Mouse (Mus musculus): ENCODE data around the gene Hmgcs1.

The Hmgcs1 gene

GRCm38 (mm10) chr13:119704280-119704679, 14.1 kb downstream of the Hmgcs1 start:
- in situ Hi-C loops (cut with MboI, MseI), result no loop called here

- in situ Hi-C loops (cut with MboI, MseI), result loop anchor here (5.0 kb wide), 2 partner anchors 36 to 81 kb away; no protein-coding TSS in a partner anchor
These were observed 16.2 kb downstream of the Hmgcs1 start for GRCm38 (mm10) chr13:119706278-119706880.

- in situ Hi-C loops (cut with MboI, MseI), result loop anchor here (5.0 kb wide), 2 partner anchors 35 to 80 kb away; no protein-coding TSS in a partner anchor
These were observed 16.8 kb downstream of the Hmgcs1 start for GRCm38 (mm10) chr13:119706953-119707352.

- in situ Hi-C loops (cut with MboI, MseI), result loop anchor here (5.0 kb wide), 2 partner anchors 34 to 79 kb away; no protein-coding TSS in a partner anchor
These were observed 17.7 kb downstream of the Hmgcs1 start for GRCm38 (mm10) chr13:119707906-119708305.

- in situ Hi-C loops (cut with MboI, MseI), result loop anchor here (5.0 kb wide), 2 partner anchors 33 to 78 kb away; no protein-coding TSS in a partner anchor
These were observed 18.8 kb downstream of the Hmgcs1 start for GRCm38 (mm10) chr13:119708941-119709340.

GRCm38 (mm10) chr13:119709388-119710267, 19.4 kb downstream of the Hmgcs1 start:
- in situ Hi-C loops (cut with MboI, MseI), result loop anchor here (5.0 to 10.0 kb wide), 3 partner anchors 33 to 215 kb away; no protein-coding TSS in a partner anchor

- in situ Hi-C loops (cut with MboI, MseI), result loop anchor here (10.0 kb wide), 1 partner anchor 215 kb away; no protein-coding TSS in a partner anchor
These were observed 20.1 kb downstream of the Hmgcs1 start for GRCm38 (mm10) chr13:119710268-119710610.

GRCm38 (mm10) chr13:119712463-119712862, 22.3 kb downstream of the Hmgcs1 start:
- in situ Hi-C loops (cut with MboI, MseI), result loop anchor here (10.0 kb wide), 1 partner anchor 218 kb away; no protein-coding TSS in a partner anchor

- in situ Hi-C loops (cut with MboI, MseI), result loop anchor here (10.0 kb wide), 1 partner anchor 218 kb away; no protein-coding TSS in a partner anchor
These were observed 23.1 kb downstream of the Hmgcs1 start for GRCm38 (mm10) chr13:119713107-119713787.

GRCm38 (mm10) chr13:119713821-119714220, 23.6 kb downstream of the Hmgcs1 start:
- in situ Hi-C loops (cut with MboI, MseI), result loop anchor here (10.0 kb wide), 1 partner anchor 219 kb away; no protein-coding TSS in a partner anchor

GRCm38 (mm10) chr13:119716105-119716504, 25.9 kb downstream of the Hmgcs1 start:
- in situ Hi-C loops (cut with MboI, MseI), result loop anchor here (10.0 kb wide), 1 partner anchor 221 kb away; no protein-coding TSS in a partner anchor

GRCm38 (mm10) chr13:119722447-119722846, 32.3 kb downstream of the Hmgcs1 start:
- in situ Hi-C loops (cut with MboI, MseI), result loop anchor here (10.0 kb wide), 1 partner anchor 88 kb away; no protein-coding TSS in a partner anchor

GRCm38 (mm10) chr13:119723368-119723767, 33.2 kb downstream of the Hmgcs1 start:
- in situ Hi-C loops (cut with MboI, MseI), result loop anchor here (10.0 kb wide), 1 partner anchor 89 kb away; no protein-coding TSS in a partner anchor

GRCm38 (mm10) chr13:119724541-119724940, 34.4 kb downstream of the Hmgcs1 start:
- in situ Hi-C loops (cut with MboI, MseI), result loop anchor here (10.0 kb wide), 1 partner anchor 90 kb away; no protein-coding TSS in a partner anchor

GRCm38 (mm10) chr13:119727608-119728387, 37.6 kb downstream of the Hmgcs1 start:
- in situ Hi-C loops (cut with MboI, MseI), result loop anchor here (5.0 to 10.0 kb wide), 2 partner anchors 75 to 93 kb away; no protein-coding TSS in a partner anchor

GRCm38 (mm10) chr13:119729406-119729805, 39.2 kb downstream of the Hmgcs1 start:
- in situ Hi-C loops (cut with MboI, MseI), result loop anchor here (5.0 to 10.0 kb wide), 2 partner anchors 77 to 95 kb away; no protein-coding TSS in a partner anchor

- in situ Hi-C loops (cut with MboI, MseI), result no loop called here
These were observed 41.3 kb downstream of the Hmgcs1 start for GRCm38 (mm10) chr13:119731448-119731847.

GRCm38 (mm10) chr13:119741390-119742237, 51.4 kb downstream of the Hmgcs1 start:
- in situ Hi-C loops (cut with MboI, MseI), result loop anchor here (5.0 kb wide), 1 partner anchor 34 kb away; no protein-coding TSS in a partner anchor

Data from T-helper 1 cell (primary cell).